Comparison of ENCODE assay signal across 23 mouse cellular contexts in genomic region chr2:142169649-142170048, GRCm38 (mm10).
"Had no signal": no experiment of that assay in that cellular context is flagged by ENCODE, and none has a peak within 500 bp of the region (broad histone marks: within the 10 kb centered on the region; RNA-seq: fewer than 3 reads in every experiment).

No protein-coding gene starts in this region.

- ATAC-seq: intestine, postnatal 0 days; liver, postnatal 0 days; lung, postnatal 0 days; midbrain, embryonic 13.5 days; midbrain, embryonic 16.5 days had no signal

- H3K27me3 ChIP-seq: limb, embryonic 12.5 days; limb, embryonic 15.5 days; midbrain, embryonic 13.5 days; neural tube, embryonic 13.5 days had no signal

- H3K9me3 ChIP-seq: limb, embryonic 12.5 days; limb, embryonic 15.5 days; midbrain, embryonic 10.5 days; midbrain, embryonic 13.5 days; neural tube, embryonic 13.5 days had no signal

- DNase-seq: kidney, adult 8-10 months; kidney, postnatal 14 days; left cerebral cortex, postnatal 4 days; liver, postnatal 0 days; lung, embryonic 14.5 days; right cerebral cortex, adult 18-20 months; right cerebral cortex, postnatal 14 days; right cerebral cortex, postnatal 4 days; spleen, adult 18-20 months; thymus, adult 18-20 months; thymus, postnatal 36 days had no signal

- H3K4me2 ChIP-seq: limb, embryonic 12.5 days; limb, embryonic 15.5 days; liver, embryonic 11.5 days; lung, embryonic 14.5 days; midbrain, embryonic 13.5 days; neural tube, embryonic 13.5 days had no signal

- H3K4me1 ChIP-seq: limb, embryonic 12.5 days; limb, embryonic 15.5 days; neural tube, embryonic 13.5 days had no signal

- H3K4me3 ChIP-seq: limb, embryonic 12.5 days; limb, embryonic 15.5 days; midbrain, embryonic 10.5 days; midbrain, embryonic 13.5 days; myocyte; neural tube, embryonic 13.5 days had no signal

- H3K27ac ChIP-seq: limb, embryonic 12.5 days; limb, embryonic 15.5 days; liver, embryonic 14.5 days; macrophage; midbrain, embryonic 10.5 days; midbrain, embryonic 13.5 days; neural tube, embryonic 13.5 days had no signal

- H3K9ac ChIP-seq: limb, embryonic 12.5 days; limb, embryonic 15.5 days; liver, embryonic 14.5 days; liver, postnatal 0 days; lung, embryonic 14.5 days; midbrain, embryonic 13.5 days; neural tube, embryonic 13.5 days had no signal

- H3K36me3 ChIP-seq: limb, embryonic 12.5 days; limb, embryonic 15.5 days; midbrain, embryonic 10.5 days; midbrain, embryonic 13.5 days; neural tube, embryonic 13.5 days had no signal
